Mouse (Mus musculus) lung, postnatal 0 days (tissue): ENCODE data around the gene 0610030E20Rik.

ENCODE experiments used
- CTCF ChIP-seq: IDR thresholded peaks from 2 replicates; pipeline ENCODE4 v1.5.1; 2016; ENCODE audit warnings: antibody characterized with exemption, mild to moderate bottlenecking
- EP300 ChIP-seq: IDR thresholded peaks from 2 replicates; pipeline ENCODE4 v1.6.1; 2016; ENCODE audit warnings: antibody characterized with exemption, mild to moderate bottlenecking, control low read depth

GRCm38 (mm10) chr6:72399967-72400366, 52.9 kb downstream of the 0610030E20Rik start:
- TF ChIP-seq CTCF, result no peak
- no peak for TF ChIP-seq EP300
